Mouse (Mus musculus) limb, embryonic 13.5 days (tissue): ENCODE data around the gene Gm44973. TPM values are rescaled to one million over a fixed set of nuclear protein-coding genes. Genes with fewer than 3 reads are reported as not detected.
A peak's percentile ranks its signal among the peaks of the same experiment; 100 is the strongest.
"Not testable (repeated sequence)": the region's sequence is repeated elsewhere in the genome, so short reads cannot be mapped to it uniquely, and the experiment has no call there.

Source experiments
- ATAC-seq: fragments of 200-750 bp; cut with Nextera tagmentation; 2 replicates; pipeline ENCODE4 v1.8.0; 2017; ENCODE audit warnings: low read depth, moderate number of reproducible peaks, moderate TSS enrichment; ENCODE audit not compliant: low FRiP score
- H3K27ac ChIP-seq: fragments of 300-500 bp; sonication (generic); 2 replicates; pipeline ENCODE4 v1.5.1; 2015; ENCODE audit warnings: inconsistent platforms, mild to moderate bottlenecking, moderate library complexity
- H3K27me3 ChIP-seq: fragments of 300-500 bp; sonication (generic); 2 replicates; pipeline ENCODE4 v1.6.1; 2015; ENCODE audit warnings: mild to moderate bottlenecking, inconsistent platforms
- H3K36me3 ChIP-seq: fragments of 300-500 bp; sonication (generic); 2 replicates; pipeline ENCODE4 v1.6.1; 2015; ENCODE audit warnings: inconsistent platforms, mild to moderate bottlenecking, moderate library complexity
- H3K4me1 ChIP-seq: fragments of 300-500 bp; sonication (generic); 2 replicates; pipeline ENCODE4 v1.6.1; 2015; ENCODE audit warnings: inconsistent platforms
- H3K4me2 ChIP-seq: fragments of 300-500 bp; sonication (generic); replicated peaks from 2 replicates; pipeline ENCODE4 v1.6.1; 2015; ENCODE audit warnings: inconsistent platforms, mild to moderate bottlenecking, moderate library complexity
- H3K4me3 ChIP-seq: fragments of 300-500 bp; sonication (generic); 2 replicates; pipeline ENCODE4 v1.5.1; 2015; ENCODE audit warnings: moderate library complexity, mild to moderate bottlenecking, inconsistent platforms
- H3K9ac ChIP-seq: fragments of 300-500 bp; sonication (generic); 2 replicates; pipeline ENCODE4 v1.6.1; 2015; ENCODE audit warnings: mild to moderate bottlenecking, inconsistent platforms
- H3K9me3 ChIP-seq: fragments of 300-500 bp; sonication (generic); 2 replicates; pipeline ENCODE4 v1.6.1; 2016; ENCODE audit warnings: inconsistent platforms
- WGBS: fragments of 180-500 bp; shearing (Covaris S2); methylation state at CpG from one replicate; pipeline ENCODE4 v1.1.7; 2015; 5-methylcytosine and 5-hydroxymethylcytosine counted together
- polyA plus RNA-seq: library from polyadenylated mRNA; unstranded; fragments of >200 nt; fragmentation: Nextera tagmentation; extraction: Ambion mirVana; gene quantifications from 2 replicates; pipeline ENCODE4 v1.2.1, GENCODE M21; 2015

The Gm44973 gene
- polyA plus RNA-seq, 1 experiment from 2014 or later = 0.42 TPM

DNA sequence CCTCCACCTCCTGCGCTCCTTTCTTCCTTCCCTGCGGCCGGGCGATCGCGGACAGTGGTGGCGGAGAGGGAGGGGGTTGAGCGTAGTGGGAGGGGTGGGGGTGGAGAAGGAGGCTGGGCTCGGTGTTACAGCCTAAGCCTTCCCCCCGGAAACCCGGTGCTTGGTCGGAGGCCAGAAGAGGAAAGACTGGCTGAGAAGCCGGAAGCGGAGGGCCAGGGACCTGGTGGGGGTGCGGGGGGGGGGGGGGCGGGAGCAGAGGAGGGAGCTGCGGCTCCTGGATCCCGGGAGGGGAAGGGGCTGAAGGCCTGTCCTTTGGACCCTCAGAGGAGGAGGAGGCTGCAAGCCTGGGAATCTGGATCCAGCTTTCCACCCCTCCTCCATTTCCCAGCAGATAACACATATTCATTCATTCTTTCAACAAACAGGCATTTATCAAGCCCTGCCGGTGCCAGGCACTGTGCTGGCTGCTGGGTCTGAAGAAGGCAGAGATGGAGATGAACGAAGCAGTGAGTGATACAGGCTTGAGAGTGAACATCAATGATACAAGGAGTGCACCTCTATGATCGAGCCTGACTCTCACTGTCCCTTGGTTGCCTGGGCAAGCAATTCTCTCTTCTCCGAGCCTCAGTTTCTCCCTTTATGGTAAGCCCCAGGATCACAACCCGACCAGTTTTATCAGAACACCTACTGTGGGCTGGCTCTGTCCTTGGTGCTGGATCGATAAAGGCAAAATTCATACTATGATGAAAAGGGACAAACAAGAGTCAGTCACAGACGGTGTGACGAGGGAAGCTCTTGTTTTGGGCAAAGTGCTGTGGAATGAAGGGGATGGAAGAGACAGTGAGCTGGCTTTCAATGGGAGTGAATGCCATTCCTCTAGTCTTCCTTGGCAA, 19.0 kb upstream of the Gm44973 start, which contains the start of gene Zfp579:
Gene Zfp579, minus strand, starts transcription at position 156 of the 893 bp plus-strand sequence.
- H3K9ac ChIP-seq = peak within 1 kb of the TSS; percentile 83
- H3K4me2 ChIP-seq = peak within 1 kb of the TSS; percentile 85
- WGBS = 7% methylated on average over 14 of the region's 26 CpGs
- peak; percentile 86 for ATAC-seq
- peak within 1 kb of the TSS; percentile 81 for H3K4me3 ChIP-seq
- H3K9me3 ChIP-seq = peaks cover 4% of the 10 kb centered on the region; the same call in 1 of the 2 replicates
- peaks cover 27% of the 10 kb centered on the region for H3K4me1 ChIP-seq
- H3K27me3 ChIP-seq = peaks cover 25% of the 10 kb centered on the region
- peaks cover 33% of the 10 kb centered on the region for H3K36me3 ChIP-seq
- H3K27ac ChIP-seq = peak within 1 kb of the TSS; percentile 39; the same call in 1 of the 2 replicates

DNA sequence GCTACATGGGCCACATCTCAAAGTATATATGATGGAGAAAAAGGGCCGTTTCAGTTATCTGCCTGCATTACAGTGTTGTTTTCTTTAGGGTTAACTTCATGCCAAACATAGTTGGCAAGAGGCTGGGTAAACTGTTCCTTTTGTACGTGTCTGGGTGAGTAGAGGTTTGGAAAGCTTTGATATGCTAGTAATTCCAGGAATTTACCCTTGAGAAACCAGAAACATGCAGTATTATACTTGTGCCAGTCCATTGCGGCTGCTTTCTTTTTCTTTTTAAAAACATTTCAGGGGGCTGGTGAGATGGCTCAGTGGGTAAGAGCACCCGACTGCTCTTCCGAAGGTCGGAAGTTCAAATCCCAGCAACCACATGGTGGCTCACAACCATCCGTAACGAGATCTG, 18.4 kb upstream of the Gm44973 start:
- no peak for ATAC-seq
- WGBS = 65% methylated on average over 8 of the region's 8 CpGs
- H3K4me3 ChIP-seq = peak overlapping the region; percentile 81
- peaks cover 26% of the 10 kb centered on the region for H3K36me3 ChIP-seq
- H3K4me1 ChIP-seq = peaks cover 27% of the 10 kb centered on the region
- H3K9ac ChIP-seq = peak overlapping the region; percentile 83
- H3K4me2 ChIP-seq = peak overlapping the region; percentile 85
- H3K9me3 ChIP-seq = no peaks in the 10 kb centered on the region
- no peak overlapping the region for H3K27ac ChIP-seq
- peaks cover 25% of the 10 kb centered on the region for H3K27me3 ChIP-seq

DNA sequence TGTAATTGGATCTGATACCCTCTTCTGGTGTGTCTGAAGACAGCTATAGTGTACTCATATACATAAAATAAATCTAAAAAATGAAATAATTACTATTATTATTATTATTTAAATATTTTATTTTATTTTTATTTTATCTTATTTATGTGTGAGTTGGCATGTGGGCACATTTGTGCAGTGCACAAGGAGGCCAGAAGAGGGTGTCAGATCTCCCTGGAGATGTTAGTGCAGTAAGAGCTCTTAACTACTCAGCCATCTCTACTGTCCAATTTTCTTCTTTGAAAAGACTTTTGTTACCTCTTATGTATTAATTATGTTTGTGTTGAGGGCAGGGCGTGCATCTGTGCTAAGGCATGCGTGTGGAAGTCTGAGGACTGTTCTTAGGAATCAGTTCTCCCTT, 15.4 kb upstream of the Gm44973 start:
- no peak for ATAC-seq

DNA sequence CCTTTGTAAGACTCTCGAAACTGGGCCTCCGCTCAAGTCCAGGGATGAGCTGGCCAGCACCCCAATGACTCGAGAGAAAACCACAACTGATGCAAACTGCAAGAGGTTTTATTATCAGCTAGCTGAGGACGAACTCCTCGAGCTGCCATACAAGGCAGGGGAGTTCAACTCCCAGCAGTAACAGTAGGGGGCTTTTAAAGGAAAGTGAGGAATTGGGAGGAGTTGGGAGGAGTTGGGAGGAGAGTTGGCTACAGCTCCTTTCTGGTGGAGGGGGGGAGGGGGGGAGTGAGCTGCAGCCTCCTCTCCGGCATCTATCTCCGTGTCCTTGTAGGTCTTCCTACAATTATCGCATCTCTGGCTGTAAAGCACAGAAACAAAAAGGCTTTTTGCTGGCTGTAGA, 12.4 kb upstream of the Gm44973 start:
- not testable (repeated sequence) for H3K27ac ChIP-seq, ATAC-seq
- 63% methylated on average over 8 of the region's 8 CpGs for WGBS

More for the DNA sequence above, 15.4 kb upstream of the Gm44973 start:
- Histone ChIP-seq H3K4me3 (no peak overlapping the region), H3K27ac (no peak overlapping the region), H3K4me1 (peaks cover 14% of the 10 kb centered on the region), H3K27me3 (peaks cover 3% of the 10 kb centered on the region; the same call in 1 of the 2 replicates), H3K9ac (no peak overlapping the region), H3K4me2 (no peak overlapping the region), H3K36me3 (no peaks in the 10 kb centered on the region), H3K9me3 (no peaks in the 10 kb centered on the region)
- 69% methylated on average over 2 of the region's 2 CpGs for WGBS

DNA sequence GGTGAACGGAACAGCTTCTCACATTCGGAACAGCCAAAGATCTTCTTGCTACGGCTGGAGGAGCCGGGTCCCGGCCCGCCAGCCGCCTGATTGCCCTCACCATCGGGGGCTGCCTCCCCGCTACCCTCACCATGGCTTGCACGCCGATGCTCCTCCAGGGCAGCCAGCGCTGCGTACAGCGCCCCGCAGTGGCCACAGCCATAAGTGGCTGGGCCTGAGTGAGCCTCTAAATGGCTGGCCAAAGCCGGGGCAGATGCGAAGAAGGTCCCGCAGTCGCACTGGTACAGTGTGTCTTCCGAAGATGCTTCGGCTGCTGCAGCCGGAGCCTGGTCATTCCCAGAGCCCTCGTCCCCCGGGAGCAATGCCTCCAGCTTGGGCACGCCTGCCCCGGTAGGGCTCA, 7.1 kb upstream of the Gm44973 start:
- Histone ChIP-seq H3K4me2 (no peak overlapping the region), H3K4me3 (no peak overlapping the region), H3K4me1 (peaks cover 3% of the 10 kb centered on the region; the same call in 1 of the 2 replicates), H3K36me3 (peaks cover 74% of the 10 kb centered on the region), H3K9ac (no peak overlapping the region), H3K27ac (no peak overlapping the region), H3K27me3 (no peaks in the 10 kb centered on the region), H3K9me3 (peaks cover 5% of the 10 kb centered on the region; the same call in 1 of the 2 replicates)
- ATAC-seq = no peak
- WGBS = 96% methylated on average over 26 of the region's 26 CpGs

More for the DNA sequence above, 12.4 kb upstream of the Gm44973 start:
- not testable (repeated sequence) for H3K9ac ChIP-seq, H3K4me3 ChIP-seq, H3K27me3 ChIP-seq, H3K4me1 ChIP-seq, H3K4me2 ChIP-seq, H3K9me3 ChIP-seq
- peaks cover 21% of the 10 kb centered on the region for H3K36me3 ChIP-seq

DNA sequence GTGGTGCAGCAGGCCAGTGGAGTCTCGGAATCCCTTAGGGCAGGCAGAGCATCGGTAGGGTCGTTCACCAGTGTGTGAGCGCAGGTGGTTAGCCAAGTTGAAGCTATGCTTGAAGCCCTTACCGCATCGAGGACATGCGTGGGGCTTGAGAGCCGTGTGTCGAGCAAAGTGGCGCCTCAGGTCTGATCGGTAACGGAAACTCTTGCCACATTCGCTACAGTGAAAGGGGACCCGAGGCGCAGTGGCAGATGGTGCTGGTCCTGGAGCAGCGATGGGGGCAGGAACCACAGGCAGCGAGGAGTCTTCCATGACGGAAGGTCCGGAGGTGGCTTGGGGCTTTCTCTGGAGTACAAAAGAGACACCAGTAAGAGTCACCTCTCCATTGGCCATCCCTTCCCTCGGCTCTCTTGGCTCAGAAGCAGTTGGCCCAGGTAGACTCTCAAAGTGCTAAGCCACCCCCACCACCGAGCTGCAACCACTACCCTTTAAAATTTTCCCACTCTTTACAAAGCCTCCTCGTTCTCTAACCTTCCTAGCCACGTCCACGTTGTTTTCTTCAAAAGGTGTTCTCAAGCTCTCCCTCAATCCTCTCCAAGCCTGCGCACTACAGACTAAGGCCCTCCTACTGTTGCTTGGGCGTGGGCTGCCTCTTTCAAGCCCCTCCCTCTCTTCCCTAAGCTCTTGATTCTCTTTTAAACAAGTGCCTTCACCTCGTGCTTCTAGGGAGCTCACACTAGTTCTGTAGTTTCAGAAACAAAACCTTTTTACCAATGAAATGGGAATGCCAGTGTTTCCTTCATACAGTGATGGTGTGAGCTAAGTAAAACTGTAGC, 2.4 kb upstream of the Gm44973 start:
- peak overlapping the region; percentile 62 for H3K4me2 ChIP-seq
- ATAC-seq = no peak
- H3K4me1 ChIP-seq = peaks cover 10% of the 10 kb centered on the region
- peaks cover 65% of the 10 kb centered on the region for H3K36me3 ChIP-seq
- no peak overlapping the region for H3K27ac ChIP-seq
- WGBS = 92% methylated on average over 27 of the region's 27 CpGs
- no peak overlapping the region for H3K9ac ChIP-seq
- no peaks in the 10 kb centered on the region for H3K27me3 ChIP-seq
- H3K4me3 ChIP-seq = peak overlapping the region; percentile 68
- H3K9me3 ChIP-seq = peaks cover 5% of the 10 kb centered on the region; the same call in 1 of the 2 replicates

DNA sequence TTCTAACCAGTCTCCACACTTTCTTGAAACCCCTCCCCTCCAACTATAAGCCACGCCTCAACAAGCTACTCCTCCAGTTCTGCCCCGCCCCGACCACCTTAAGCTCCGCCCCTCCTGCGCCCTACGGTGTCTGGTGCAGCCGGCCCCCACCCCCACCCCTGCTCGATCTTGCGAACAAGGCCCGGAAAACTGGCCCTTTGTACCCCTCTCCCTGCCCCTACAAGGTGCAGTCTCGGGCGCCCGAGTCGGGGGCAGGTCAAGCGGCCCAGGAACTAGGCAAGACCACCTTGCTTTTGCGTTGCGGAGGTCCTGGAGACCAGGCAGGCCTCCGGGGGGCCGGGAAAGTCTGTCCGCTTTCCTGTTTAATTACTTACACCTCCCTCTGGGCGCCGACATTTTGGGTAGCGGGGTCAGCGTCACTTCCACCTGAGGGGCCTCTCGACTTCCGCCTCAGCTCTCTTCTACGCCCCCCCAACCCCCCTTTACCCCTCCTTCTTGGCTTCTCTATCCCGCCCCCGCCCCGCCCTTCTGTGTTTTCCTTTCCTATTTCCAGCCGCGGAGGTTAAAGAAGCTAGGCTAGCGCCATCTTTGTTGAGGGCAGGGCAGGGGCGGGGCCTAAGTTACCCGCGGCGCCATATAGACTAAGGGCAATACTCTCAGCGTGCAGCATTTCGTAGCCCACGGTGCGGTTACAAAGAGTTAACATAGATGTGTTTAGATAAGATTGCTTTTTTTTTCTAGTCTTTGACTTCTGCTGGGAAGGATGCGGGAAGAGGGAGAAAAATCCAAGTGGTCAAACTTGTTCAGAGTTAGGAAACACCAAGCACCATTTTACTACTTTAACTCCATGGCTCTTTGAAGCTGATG, 812 bp upstream of the Gm44973 start, which contains the start of the genes Zfp524 and Fiz1:
Gene Zfp524, plus strand, starts transcription at position 165 of the 867 bp plus-strand sequence.
Gene Fiz1, minus strand, starts transcription at position 447 of the 867 bp plus-strand sequence.
- Histone ChIP-seq H3K36me3 (peaks cover 52% of the 10 kb centered on the region), H3K9ac (peak within 1 kb of the TSS; percentile 83), H3K4me3 (peak within 1 kb of the TSS; percentile 68), H3K27me3 (no peaks in the 10 kb centered on the region), H3K4me1 (peaks cover 14% of the 10 kb centered on the region), H3K4me2 (peak within 1 kb of the TSS; percentile 70), H3K9me3 (no peaks in the 10 kb centered on the region), H3K27ac (peak within 1 kb of the TSS; percentile 99)
- WGBS = under 1% methylated on average over 41 of the region's 42 CpGs
- peak; percentile 82 for ATAC-seq

DNA sequence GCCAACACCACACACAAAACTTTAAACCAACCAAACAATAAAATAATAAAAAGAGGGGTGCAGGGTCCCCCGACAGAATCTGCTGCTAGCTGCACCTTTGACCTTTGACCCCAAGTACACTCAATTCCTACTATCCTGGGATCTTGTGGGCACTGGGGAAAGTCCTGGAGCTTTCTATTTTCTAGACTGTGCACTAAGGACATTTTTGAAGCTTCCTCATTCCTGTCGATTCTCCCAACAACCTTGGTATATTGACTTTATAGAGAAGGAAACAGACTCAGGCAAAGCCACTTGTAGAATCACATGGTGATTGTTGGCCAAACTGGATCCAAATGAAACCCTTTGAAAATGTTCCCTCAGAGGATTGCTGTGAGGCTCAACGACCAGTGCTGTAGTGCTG, 761 bp downstream of the Gm44973 start:
- H3K9ac ChIP-seq = peak overlapping the region; percentile 65
- WGBS = 59% methylated on average over 3 of the region's 3 CpGs
- peak overlapping the region; percentile 68 for H3K4me3 ChIP-seq
- peaks cover 37% of the 10 kb centered on the region for H3K36me3 ChIP-seq
- no peaks in the 10 kb centered on the region for H3K9me3 ChIP-seq
- ATAC-seq = no peak
- peak overlapping the region; percentile 99 for H3K27ac ChIP-seq
- H3K4me2 ChIP-seq = peak overlapping the region; percentile 70
- H3K4me1 ChIP-seq = peaks cover 17% of the 10 kb centered on the region
- no peaks in the 10 kb centered on the region for H3K27me3 ChIP-seq

DNA sequence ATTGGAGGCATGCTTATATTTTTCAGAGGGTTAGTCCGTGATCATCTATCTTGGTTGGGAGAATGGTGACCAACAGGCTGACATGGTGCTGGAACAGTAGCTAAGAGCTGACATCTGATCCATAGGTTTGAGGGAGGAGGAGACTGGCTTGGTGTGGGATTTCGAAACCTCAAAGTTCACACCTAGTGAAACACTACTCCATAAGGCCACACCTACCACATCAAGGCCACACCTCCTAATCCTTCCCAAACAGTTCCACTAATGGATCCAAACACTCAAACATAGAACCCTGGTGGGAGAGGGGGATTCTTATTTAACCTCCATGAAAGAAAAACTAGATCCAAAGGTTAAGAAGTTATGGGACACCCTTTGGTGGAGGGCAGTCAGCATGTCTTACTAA, 1.6 kb downstream of the Gm44973 start:
- Histone ChIP-seq H3K4me2 (no peak overlapping the region), H3K27ac (no peak overlapping the region), H3K36me3 (peaks cover 33% of the 10 kb centered on the region), H3K9ac (no peak overlapping the region), H3K4me1 (peaks cover 25% of the 10 kb centered on the region), H3K4me3 (no peak overlapping the region), H3K9me3 (no peaks in the 10 kb centered on the region), H3K27me3 (no peaks in the 10 kb centered on the region)
- 96% methylated on average over 2 of the region's 2 CpGs for WGBS
- no peak for ATAC-seq

DNA sequence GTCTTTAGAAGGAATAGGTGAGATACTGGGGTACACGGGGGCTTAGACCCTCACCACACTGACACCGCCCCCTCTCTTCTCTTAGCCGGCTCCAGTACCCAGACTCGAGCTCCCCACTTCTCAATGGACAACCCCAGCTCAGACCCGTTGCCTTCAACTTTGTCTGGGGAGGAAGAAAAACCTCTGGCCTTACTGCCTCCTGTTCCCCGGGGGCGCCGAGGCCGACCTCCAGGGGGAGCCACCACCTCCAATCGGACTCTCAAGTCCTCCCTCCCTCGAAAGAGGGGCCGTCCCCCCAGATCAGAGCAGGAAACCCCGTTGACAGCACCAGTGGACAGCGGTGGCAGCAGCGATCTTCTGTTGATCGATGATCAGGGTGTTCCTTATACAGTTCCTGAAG, 2.1 kb downstream of the Gm44973 start:
- 91% methylated on average over 16 of the region's 16 CpGs for WGBS
- no peaks in the 10 kb centered on the region for H3K9me3 ChIP-seq
- ATAC-seq = no peak

DNA sequence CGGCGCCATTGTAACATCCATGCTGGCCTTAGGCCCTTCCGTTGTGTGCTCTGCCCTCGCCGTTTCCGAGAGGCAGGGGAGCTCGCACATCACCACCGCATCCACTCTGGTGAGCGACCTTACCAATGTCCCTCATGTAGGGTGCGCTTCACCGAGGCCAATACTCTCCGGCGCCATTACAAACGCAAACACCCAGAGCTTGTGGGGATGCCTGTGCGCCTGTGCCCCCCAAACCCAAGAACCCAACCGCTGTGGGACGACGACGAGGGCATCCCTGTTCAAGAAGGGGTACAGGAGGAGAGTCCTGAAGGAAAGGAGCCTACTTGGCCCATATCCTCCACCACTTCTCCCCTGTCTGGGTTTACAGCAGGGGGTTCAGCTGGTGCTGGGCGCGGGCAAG, 2.6 kb downstream of the Gm44973 start:
- Histone ChIP-seq H3K27ac (no peak overlapping the region), H3K4me3 (no peak overlapping the region), H3K9me3 (no peaks in the 10 kb centered on the region), H3K9ac (no peak overlapping the region), H3K4me2 (no peak overlapping the region), H3K4me1 (peaks cover 27% of the 10 kb centered on the region), H3K27me3 (no peaks in the 10 kb centered on the region), H3K36me3 (peaks cover 33% of the 10 kb centered on the region)
- WGBS = 97% methylated on average over 21 of the region's 21 CpGs
- no peak for ATAC-seq

More for the DNA sequence above, 2.1 kb downstream of the Gm44973 start:
- H3K4me2 ChIP-seq = no peak overlapping the region
- no peak overlapping the region for H3K4me3 ChIP-seq
- H3K27ac ChIP-seq = no peak overlapping the region
- no peak overlapping the region for H3K9ac ChIP-seq
- peaks cover 33% of the 10 kb centered on the region for H3K36me3 ChIP-seq
- H3K27me3 ChIP-seq = no peaks in the 10 kb centered on the region
- peaks cover 27% of the 10 kb centered on the region for H3K4me1 ChIP-seq
